Mouse (Mus musculus) liver, embryonic 11.5 days (tissue): ENCODE data around the gene Pdzd7. TPM values are rescaled to one million over a fixed set of nuclear protein-coding genes. Genes with fewer than 3 reads are reported as not detected.

Experiments
- ATAC-seq: fragments of 200-750 bp; cut with Nextera tagmentation; replicated peaks from 2 replicates; pipeline ENCODE4 v1.8.0; 2017; ENCODE audit warnings: moderate number of reproducible peaks, mild to moderate bottlenecking, moderate TSS enrichment, moderate library complexity; ENCODE audit not compliant: low FRiP score
- DNase-seq: peaks from one replicate; pipeline ENCODE4 v3.0.0-alpha.2; 2017; ENCODE audit warnings: low spot score
- H3K27ac ChIP-seq: fragments of 300-500 bp; sonication (generic); 2 replicates; pipeline ENCODE4 v1.5.1; 2014; ENCODE audit warnings: mild to moderate bottlenecking, low read depth, low read length, control low read depth
- H3K27me3 ChIP-seq: fragments of 300-500 bp; sonication (generic); replicated peaks from 2 replicates; pipeline ENCODE4 v1.6.1; 2014; ENCODE audit warnings: low read length, mixed read lengths; ENCODE audit not compliant: control insufficient read depth, insufficient read depth
- H3K36me3 ChIP-seq: fragments of 300-500 bp; sonication (generic); 2 replicates; pipeline ENCODE4 v1.6.1; 2014; ENCODE audit warnings: mild to moderate bottlenecking, low read length, moderate library complexity, mixed read lengths; ENCODE audit not compliant: control insufficient read depth, insufficient read depth
- H3K4me1 ChIP-seq: fragments of 300-500 bp; sonication (generic); replicated peaks from 2 replicates; pipeline ENCODE4 v1.6.1; 2014; ENCODE audit warnings: low read length, mixed read lengths; ENCODE audit not compliant: control insufficient read depth, insufficient read depth
- H3K4me2 ChIP-seq: fragments of 300-500 bp; sonication (generic); 2 replicates; pipeline ENCODE4 v1.6.1; 2014; ENCODE audit warnings: mild to moderate bottlenecking, control low read depth, moderate library complexity
- H3K4me3 ChIP-seq: fragments of 300-500 bp; sonication (generic); 2 replicates; pipeline ENCODE4 v1.5.1; 2014; ENCODE audit warnings: low read depth, low read length, control low read depth
- H3K9ac ChIP-seq: fragments of 300-500 bp; sonication (generic); 2 replicates; pipeline ENCODE4 v1.6.1; 2014; ENCODE audit warnings: low read depth, low read length, control low read depth
- H3K9me3 ChIP-seq: fragments of 300-500 bp; sonication (generic); 2 replicates; pipeline ENCODE4 v1.6.1; 2016; ENCODE audit warnings: low read length, inconsistent platforms, mixed read lengths; ENCODE audit not compliant: control insufficient read depth
- whole genome bisulfite sequencing: fragments of 180-500 bp; shearing (Covaris S2); extraction: QIAGEN DNeasy Blood & Tissue Kit; methylation state at CpG from one replicate; pipeline ENCODE4 v1.1.7; 2014; 5-methylcytosine and 5-hydroxymethylcytosine counted together
- polyA plus RNA-seq: library from polyadenylated mRNA; unstranded; fragments of >200 nt; fragmentation: Nextera tagmentation; extraction: Ambion mirVana; gene quantifications from 2 replicates; pipeline ENCODE4 v1.2.1, GENCODE M21; 2014

Gene Pdzd7
- polyA plus RNA-seq, 1 experiment from 2014 or later, result not detected

DNA sequence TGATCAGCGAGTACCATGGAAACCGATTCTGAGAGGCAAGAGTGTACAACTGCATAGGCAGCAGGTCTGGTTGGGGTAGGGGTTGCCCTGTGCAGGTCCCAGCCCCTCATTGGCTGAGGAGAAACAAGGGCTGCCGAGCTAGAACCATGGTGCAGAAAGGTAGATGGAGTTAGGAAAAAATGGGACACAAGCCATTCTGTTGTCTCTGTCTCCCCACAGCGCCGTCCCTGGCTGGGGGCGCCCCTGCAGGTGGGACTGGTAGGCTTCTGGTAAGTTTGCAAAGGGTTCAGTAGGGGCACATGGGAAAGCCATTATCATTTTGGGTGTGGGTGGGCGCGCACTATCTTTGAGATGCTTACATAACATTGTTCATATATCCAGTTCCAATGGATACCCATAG lies 7.9 kb upstream of the Pdzd7 start:
- no peak overlapping the region for H3K27ac ChIP-seq
- WGBS, result 82% methylated on average over 8 of the region's 8 CpGs
- peaks cover 7% of the 10 kb centered on the region; the same call in 1 of the 2 replicates for H3K27me3 ChIP-seq
- H3K9ac ChIP-seq, result no peak overlapping the region
- no peaks in the 10 kb centered on the region for H3K36me3 ChIP-seq
- DNase-seq, result no peak
- no peaks in the 10 kb centered on the region for H3K9me3 ChIP-seq
- H3K4me3 ChIP-seq, result no peak overlapping the region
- H3K4me1 ChIP-seq, result peaks cover 14% of the 10 kb centered on the region
- no peak for ATAC-seq
- H3K4me2 ChIP-seq, result no peak overlapping the region

DNA sequence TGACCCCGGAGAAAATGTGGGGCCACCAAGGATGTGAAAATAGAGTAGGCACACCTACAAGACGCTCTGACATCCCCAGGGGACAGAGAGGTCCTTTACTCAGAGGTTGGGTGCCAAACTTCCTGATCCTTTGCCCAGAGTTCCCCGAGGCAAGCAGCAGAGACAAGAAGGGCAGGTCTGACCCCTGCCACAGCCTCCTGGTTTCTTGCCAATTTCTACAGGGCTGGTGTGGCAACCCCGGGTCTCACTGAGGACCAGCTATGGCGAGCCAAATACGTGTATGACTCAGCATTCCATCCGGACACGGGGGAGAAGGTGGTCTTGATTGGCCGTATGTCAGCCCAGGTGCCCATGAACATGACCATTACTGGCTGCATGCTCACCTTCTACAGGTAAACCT lies 4.0 kb upstream of the Pdzd7 start:
- Histone ChIP-seq H3K9ac (no peak overlapping the region), H3K9me3 (no peaks in the 10 kb centered on the region), H3K27ac (no peak overlapping the region), H3K36me3 (no peaks in the 10 kb centered on the region), H3K4me2 (no peak overlapping the region), H3K4me1 (peaks cover 20% of the 10 kb centered on the region), H3K27me3 (peaks cover 36% of the 10 kb centered on the region), H3K4me3 (no peak overlapping the region)
- no peak for ATAC-seq
- no peak for DNase-seq
- 75% methylated on average over 9 of the region's 9 CpGs for WGBS

DNA sequence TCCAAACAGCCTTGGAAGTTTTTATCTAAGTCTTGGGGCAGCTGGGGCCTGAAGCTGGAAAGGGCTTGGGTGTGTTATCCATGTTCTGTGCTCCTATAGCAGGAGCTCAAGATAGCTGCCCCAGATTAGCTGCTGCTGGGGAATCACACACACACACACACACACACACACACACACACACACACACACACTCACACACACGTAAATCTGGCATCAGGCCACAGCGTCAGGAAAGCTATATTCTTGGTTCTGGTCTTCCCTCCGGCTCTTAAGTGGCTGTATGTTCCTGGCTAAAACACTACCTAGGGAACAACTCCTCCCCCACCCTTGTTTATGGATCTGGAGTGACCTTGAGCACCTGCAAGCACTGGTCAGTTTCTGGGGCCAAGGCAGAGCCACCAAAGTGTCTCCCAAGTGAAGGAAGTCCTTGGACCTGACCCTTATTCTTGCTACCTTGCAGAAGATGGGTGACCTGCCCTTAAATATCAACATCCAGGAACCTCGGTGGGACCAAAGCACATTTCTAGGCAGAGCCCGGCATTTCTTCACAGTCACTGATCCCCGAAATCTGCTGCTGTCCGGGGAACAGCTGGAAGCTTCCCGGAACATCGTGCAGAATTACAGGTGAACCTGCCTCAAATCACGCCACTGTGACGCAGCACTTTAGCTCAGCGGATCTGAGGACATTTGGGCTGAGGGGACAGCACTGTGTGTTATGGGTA lies 3.3 kb upstream of the Pdzd7 start:
- DNase-seq, result no peak
- H3K4me3 ChIP-seq, result no peak overlapping the region; the same call in 1 of the 2 replicates
- no peaks in the 10 kb centered on the region for H3K9me3 ChIP-seq
- H3K9ac ChIP-seq, result no peak overlapping the region
- no peaks in the 10 kb centered on the region for H3K36me3 ChIP-seq
- peaks cover 40% of the 10 kb centered on the region for H3K27me3 ChIP-seq
- peak overlapping the region; percentile 93 for H3K4me2 ChIP-seq
- WGBS, result 79% methylated on average over 12 of the region's 12 CpGs
- H3K27ac ChIP-seq, result no peak overlapping the region; the same call in 1 of the 2 replicates
- peaks cover 20% of the 10 kb centered on the region for H3K4me1 ChIP-seq
- no peak for ATAC-seq

DNA sequence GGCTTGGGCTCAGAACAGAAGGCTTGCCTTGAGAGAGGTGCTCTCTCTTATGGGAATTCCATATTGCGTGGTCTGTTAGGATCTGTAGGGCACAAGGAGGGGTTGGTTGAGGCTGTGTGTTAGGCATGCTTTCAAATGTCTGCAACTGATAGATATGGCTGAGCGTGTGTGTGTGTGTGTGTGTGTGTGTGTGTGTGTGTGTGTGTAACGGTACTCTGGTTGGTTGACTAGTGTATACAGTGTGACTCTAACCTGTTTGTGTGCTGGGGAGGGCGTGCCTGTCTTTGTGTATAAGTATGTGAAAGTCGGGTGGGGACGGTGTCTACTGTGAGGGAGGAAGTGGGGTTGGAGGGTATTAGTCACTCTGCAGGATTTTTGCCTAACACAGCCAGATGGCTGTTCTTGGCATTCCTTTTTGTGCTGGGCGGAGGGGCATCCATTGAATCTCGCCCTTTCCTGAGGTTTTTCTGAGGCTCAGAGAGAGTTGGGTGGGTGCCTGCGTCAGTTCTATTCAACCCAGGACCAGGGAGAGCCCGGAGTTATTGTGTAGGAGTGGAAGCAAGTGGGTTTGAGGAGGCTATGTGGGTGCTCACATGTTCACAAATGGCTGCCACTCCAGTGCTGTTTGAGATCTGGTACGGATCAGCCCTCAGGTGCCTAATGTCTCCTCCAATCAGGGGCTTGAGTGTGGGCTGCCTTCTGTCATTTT lies 2.6 kb upstream of the Pdzd7 start:
- WGBS, result 35% methylated on average over 11 of the region's 11 CpGs
- Histone ChIP-seq H3K4me3 (peak overlapping the region; percentile 56), H3K9ac (peak overlapping the region; percentile 64), H3K36me3 (no peaks in the 10 kb centered on the region), H3K27ac (peak overlapping the region; percentile 75), H3K27me3 (peaks cover 43% of the 10 kb centered on the region), H3K4me1 (peaks cover 20% of the 10 kb centered on the region), H3K9me3 (no peaks in the 10 kb centered on the region), H3K4me2 (peak overlapping the region; percentile 93)
- DNase-seq (no peak), ATAC-seq (peak; percentile 79)

DNA sequence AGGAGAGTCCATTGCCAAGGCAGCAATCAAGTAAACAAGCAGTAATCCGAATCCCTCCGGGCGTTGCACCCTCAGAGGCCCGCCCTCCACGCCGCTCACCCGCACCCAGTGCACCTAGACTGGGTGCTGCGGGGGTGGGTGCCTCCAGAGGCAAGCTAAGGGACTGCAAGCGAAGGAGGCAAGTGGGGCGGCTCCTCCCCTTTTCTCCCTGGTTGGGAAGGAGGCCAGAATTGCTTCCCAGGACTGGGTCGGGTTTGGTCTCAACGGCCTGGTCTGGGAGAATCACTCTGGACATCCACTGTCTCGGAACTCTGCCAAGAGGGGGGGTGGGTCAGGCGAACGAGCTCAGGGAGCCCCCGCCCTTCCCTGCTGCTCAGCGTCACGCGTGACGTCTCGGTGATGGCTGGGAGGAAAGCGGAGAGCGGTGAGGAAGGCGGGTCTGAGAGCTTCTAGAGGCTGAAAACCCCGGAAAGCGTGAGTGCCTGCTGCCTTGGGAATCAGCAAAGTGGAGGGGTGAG lies 2.0 kb upstream of the Pdzd7 start, which contains the start of gene Sfxn3:
TSS of gene Sfxn3 (plus strand) at position 87 of the 518 bp plus-strand sequence.
- ATAC-seq, result peak; percentile 84
- 2% methylated on average over 26 of the region's 26 CpGs for WGBS
- H3K4me2 ChIP-seq, result peak within 1 kb of the TSS; percentile 93

DNA sequence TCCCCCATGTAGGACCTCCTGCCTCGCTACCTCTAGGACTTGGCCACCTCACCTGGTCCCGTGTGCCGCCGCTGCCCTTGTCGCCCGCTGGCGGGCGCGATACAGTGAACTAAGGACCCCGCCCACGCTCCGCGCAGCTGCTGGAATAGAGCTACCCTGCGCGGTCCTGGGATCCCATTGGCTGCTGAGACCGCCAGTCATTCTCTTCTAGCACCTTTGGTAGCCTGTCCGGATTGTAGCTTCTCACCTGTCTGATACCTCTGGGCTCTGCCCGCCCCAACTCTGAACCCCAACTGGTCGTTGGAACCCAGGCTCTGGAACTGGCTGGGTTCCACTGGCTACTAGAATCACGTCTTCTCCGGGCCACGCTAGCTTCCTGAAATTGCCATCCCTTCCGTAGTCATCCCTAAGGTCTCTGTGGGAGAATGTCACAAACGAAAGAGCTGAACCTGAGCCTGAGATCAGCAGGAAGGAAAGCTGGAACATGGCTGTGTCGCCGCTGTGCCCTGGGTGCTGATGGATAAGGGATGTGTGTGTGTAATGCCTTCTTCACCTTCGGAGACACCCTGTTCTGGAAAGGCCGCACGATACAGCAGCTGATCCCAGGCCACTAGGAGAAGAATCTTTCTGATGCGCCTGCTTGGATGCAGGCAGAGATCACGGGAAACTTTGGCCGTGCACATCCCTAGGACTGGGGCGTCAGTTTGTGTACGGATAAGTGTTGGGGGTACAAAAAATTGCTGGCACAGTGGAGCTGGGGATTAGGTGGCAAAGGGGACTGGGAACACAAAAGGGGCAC lies 1.2 kb upstream of the Pdzd7 start:
- Histone ChIP-seq H3K36me3 (no peaks in the 10 kb centered on the region), H3K9me3 (no peaks in the 10 kb centered on the region), H3K4me1 (peaks cover 20% of the 10 kb centered on the region), H3K4me3 (peak overlapping the region; percentile 56), H3K27me3 (peaks cover 47% of the 10 kb centered on the region), H3K9ac (peak overlapping the region; percentile 64), H3K27ac (0 out of 2 replicates have a peak overlapping the region, but pooled peaks have one; percentile 75), H3K4me2 (peak overlapping the region; percentile 93)
- DNase-seq, result no peak
- 3% methylated on average over 34 of the region's 34 CpGs for WGBS
- peak; percentile 55; the same call in 1 of the 2 replicates for ATAC-seq

More for the DNA sequence above, 2.0 kb upstream of the Pdzd7 start, which contains the start of gene Sfxn3:
- Histone ChIP-seq H3K9ac (peak within 1 kb of the TSS; percentile 64), H3K27ac (peak within 1 kb of the TSS; percentile 75), H3K9me3 (no peaks in the 10 kb centered on the region), H3K36me3 (no peaks in the 10 kb centered on the region), H3K27me3 (peaks cover 43% of the 10 kb centered on the region), H3K4me3 (peak within 1 kb of the TSS; percentile 56), H3K4me1 (peaks cover 20% of the 10 kb centered on the region)
- peak; percentile 79 for DNase-seq

DNA sequence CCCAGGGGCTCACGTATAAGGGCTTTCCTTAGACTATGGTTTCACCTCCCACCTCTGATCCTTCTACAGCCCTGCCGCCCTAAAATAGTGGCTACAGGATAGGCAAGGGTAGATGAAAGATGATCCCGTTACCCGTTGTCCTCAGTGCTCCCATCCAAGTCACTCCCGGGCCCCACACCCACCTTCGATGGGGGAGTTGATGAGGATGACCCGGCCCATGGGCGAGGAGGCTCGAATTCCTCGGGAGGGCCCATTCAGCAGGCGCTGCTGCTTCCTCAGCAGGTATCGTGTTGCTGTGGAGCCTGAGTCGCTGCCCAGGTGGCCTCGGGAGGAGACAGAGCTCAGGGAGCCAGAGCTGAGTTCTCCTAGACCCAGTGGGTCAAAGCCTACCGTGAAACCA lies 281 bp downstream of the Pdzd7 start:
- no peak overlapping the region for H3K27ac ChIP-seq
- WGBS, result 36% methylated on average over 15 of the region's 15 CpGs

DNA sequence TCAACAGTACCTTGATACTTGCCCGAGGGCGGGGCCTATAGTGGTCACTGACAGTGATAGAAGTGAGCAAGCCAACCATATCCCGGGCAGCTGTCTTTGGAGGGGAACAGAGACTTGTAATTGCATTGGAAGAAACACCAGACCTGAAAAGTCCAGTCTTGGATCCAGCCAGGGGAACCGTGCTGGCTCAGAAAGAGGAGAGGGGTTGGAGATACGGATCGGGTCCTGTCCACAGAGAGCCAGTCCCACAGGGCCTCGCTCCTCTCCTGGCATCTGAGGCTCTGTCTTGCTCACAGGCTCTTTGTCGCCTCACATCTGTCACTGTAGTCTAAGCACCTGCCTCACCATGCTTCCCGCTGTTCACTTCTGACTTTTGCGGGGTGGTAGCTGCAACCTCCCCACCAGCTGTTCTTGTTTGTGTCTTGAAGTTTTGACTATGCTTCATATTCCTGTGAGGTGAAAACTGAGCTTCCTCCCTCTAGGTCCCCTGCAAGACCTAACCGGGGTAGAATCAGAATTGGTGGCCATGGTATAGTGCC lies 1.1 kb downstream of the Pdzd7 start:
- Histone ChIP-seq H3K27ac (no peak overlapping the region), H3K27me3 (peaks cover 61% of the 10 kb centered on the region), H3K9ac (no peak overlapping the region), H3K4me3 (no peak overlapping the region), H3K4me1 (peaks cover 20% of the 10 kb centered on the region), H3K36me3 (no peaks in the 10 kb centered on the region), H3K9me3 (no peaks in the 10 kb centered on the region), H3K4me2 (no peak overlapping the region)
- WGBS, result 55% methylated on average over 11 of the region's 11 CpGs
- ATAC-seq, result no peak
- no peak for DNase-seq

More for the DNA sequence above, 281 bp downstream of the Pdzd7 start:
- no peaks in the 10 kb centered on the region for H3K9me3 ChIP-seq
- no peaks in the 10 kb centered on the region for H3K36me3 ChIP-seq
- no peak for DNase-seq
- no peak overlapping the region for H3K9ac ChIP-seq
- no peak overlapping the region for H3K4me3 ChIP-seq
- no peak overlapping the region for H3K4me2 ChIP-seq
- no peak for ATAC-seq
- peaks cover 58% of the 10 kb centered on the region for H3K27me3 ChIP-seq
- peaks cover 20% of the 10 kb centered on the region for H3K4me1 ChIP-seq
